Mouse (Mus musculus): Measurements from ENCODE around the gene Ctrb1. TPM values are rescaled to one million over a fixed set of nuclear protein-coding genes. Genes with fewer than 3 reads are reported as not detected.

The Ctrb1 gene
- polyA plus RNA-seq (2014; fragmentation: Nextera tagmentation; extraction: Ambion mirVana), result 387 TPM in 1 of 2 replicates, not detected in the other

GRCm38 (mm10) chr8:111690960-111691445, at the start of gene Ctrb1:
Gene Ctrb1 (minus strand): TSS chr8:111691010.
- ATAC-seq (replicated peaks; ENCODE audit: low FRiP score, low TSS enrichment, low read depth), result no peak
- Histone ChIP-seq H3K4me3 (ENCODE audit: low read depth, low read length) (no peak within 1 kb of the TSS), H3K4me2 (ENCODE audit: low read length) (no peak within 1 kb of the TSS), H3K9me3 (ENCODE audit: control insufficient read depth, low read length) (no peaks in the 10 kb centered on the region), H3K27me3 (replicated peaks; ENCODE audit: control insufficient read depth, insufficient read depth, low read length) (no peaks in the 10 kb centered on the region), H3K4me1 (replicated peaks; ENCODE audit: control insufficient read depth, insufficient read depth, low read length) (no peaks in the 10 kb centered on the region), H3K27ac (ENCODE audit: low read depth) (no peak within 1 kb of the TSS), H3K9ac (ENCODE audit: low read length) (no peak within 1 kb of the TSS), H3K36me3 (ENCODE audit: control insufficient read depth, insufficient read depth, low read length) (no peaks in the 10 kb centered on the region)
- 80% methylated on average over 2 of the region's 2 CpGs for whole genome bisulfite sequencing
- DNase-seq (ENCODE audit: low spot score), result no peak

DNA sequence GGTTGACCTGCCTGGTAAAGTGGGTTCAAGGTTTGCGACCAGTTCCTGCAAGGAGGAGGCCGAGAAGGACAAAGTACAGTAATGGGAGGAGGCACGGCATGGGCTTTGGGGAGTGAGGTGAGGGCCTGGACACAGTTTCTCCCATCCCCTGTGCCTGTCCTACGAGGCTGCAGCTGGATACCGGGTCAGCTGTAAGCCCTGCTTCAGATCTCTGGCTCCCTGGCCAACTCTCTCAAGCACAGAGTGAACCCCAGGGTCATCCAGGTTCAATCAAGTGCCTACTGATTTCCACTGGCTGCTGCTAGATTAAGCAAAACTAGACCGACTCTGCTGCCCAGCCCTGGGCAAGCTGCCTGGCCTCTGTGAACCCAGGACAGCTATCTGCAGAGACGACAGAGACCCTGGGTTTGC, 49.5 kb upstream of the Ctrb1 start:
- ATAC-seq (replicated peaks; ENCODE audit: low FRiP score, low TSS enrichment, low read depth), result no peak
- Histone ChIP-seq H3K27ac (ENCODE audit: low read depth) (no peak overlapping the region), H3K36me3 (ENCODE audit: control insufficient read depth, insufficient read depth, low read length) (0 out of 2 replicates have a peak, but pooled peaks cover 3% of the 10 kb centered on the region), H3K4me3 (ENCODE audit: low read depth, low read length) (no peak overlapping the region), H3K4me1 (replicated peaks; ENCODE audit: control insufficient read depth, insufficient read depth, low read length) (peaks cover 73% of the 10 kb centered on the region), H3K9ac (ENCODE audit: low read length) (no peak overlapping the region), H3K27me3 (replicated peaks; ENCODE audit: control insufficient read depth, insufficient read depth, low read length) (no peaks in the 10 kb centered on the region), H3K4me2 (ENCODE audit: low read length) (no peak overlapping the region), H3K9me3 (ENCODE audit: control insufficient read depth, low read length) (no peaks in the 10 kb centered on the region)
- no peak for DNase-seq (ENCODE audit: low spot score)
- 62% methylated on average over 7 of the region's 7 CpGs for WGBS

DNA sequence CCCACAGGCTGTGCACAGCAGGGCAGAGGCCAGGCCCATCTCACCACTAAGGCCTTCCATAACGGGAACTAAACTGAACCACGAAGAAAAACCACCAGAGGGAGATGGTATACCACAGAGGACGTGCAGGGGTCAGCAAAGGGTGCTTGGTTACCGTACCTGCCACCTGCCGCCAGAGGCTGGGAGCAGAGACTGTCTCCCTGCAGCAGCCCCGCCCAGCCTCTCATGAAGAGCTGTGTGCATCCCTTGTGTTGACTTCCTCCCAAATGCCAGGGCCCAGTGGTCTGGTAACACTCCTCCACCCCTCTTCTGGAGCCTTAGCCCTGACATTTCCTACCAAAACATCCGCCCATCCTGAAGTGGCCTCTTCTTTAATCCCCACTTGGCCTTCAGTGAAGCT, 48.8 kb upstream of the Ctrb1 start:
- DNase-seq (ENCODE audit: low spot score) (no peak), ATAC-seq (replicated peaks; ENCODE audit: low FRiP score, low TSS enrichment, low read depth) (no peak)
- Histone ChIP-seq H3K27ac (ENCODE audit: low read depth) (no peak overlapping the region), H3K4me2 (ENCODE audit: low read length) (no peak overlapping the region), H3K36me3 (ENCODE audit: control insufficient read depth, insufficient read depth, low read length) (0 out of 2 replicates have a peak, but pooled peaks cover 3% of the 10 kb centered on the region), H3K4me1 (replicated peaks; ENCODE audit: control insufficient read depth, insufficient read depth, low read length) (peaks cover 73% of the 10 kb centered on the region), H3K27me3 (replicated peaks; ENCODE audit: control insufficient read depth, insufficient read depth, low read length) (no peaks in the 10 kb centered on the region), H3K4me3 (ENCODE audit: low read depth, low read length) (no peak overlapping the region), H3K9ac (ENCODE audit: low read length) (no peak overlapping the region), H3K9me3 (ENCODE audit: control insufficient read depth, low read length) (no peaks in the 10 kb centered on the region)
- 48% methylated on average over 7 of the region's 7 CpGs for WGBS

GRCm38 (mm10) chr8:111738867-111739266, 48.1 kb upstream of the Ctrb1 start:
- DNase-seq (ENCODE audit: low spot score), result no peak
- Histone ChIP-seq H3K9ac (ENCODE audit: low read length) (no peak overlapping the region), H3K27me3 (replicated peaks; ENCODE audit: control insufficient read depth, insufficient read depth, low read length) (no peaks in the 10 kb centered on the region)

DNA sequence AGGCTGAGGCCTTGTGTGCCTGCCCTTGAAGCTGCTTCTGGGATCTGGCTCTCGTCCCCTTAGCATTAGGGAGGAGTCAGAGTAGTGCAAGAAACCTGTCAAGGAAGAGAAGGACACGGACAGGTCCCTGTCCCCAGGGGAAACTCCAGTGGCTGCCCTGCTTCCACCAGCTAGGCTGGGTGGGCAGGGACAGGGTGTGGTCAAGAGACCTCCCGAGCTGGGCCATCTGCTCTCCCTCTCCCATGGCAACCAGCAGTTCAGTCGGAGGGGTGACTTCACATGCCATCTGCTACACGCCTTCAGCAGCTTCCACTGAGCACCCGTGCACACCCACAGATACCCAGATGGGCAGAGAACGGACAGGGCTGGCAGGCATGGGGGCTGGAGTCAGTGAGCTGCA, 45.5 kb upstream of the Ctrb1 start:
- WGBS, result 32% methylated on average over 7 of the region's 7 CpGs
- Histone ChIP-seq H3K4me2 (ENCODE audit: low read length) (no peak overlapping the region), H3K27ac (ENCODE audit: low read depth) (peak overlapping the region; percentile 7; the same call in 1 of the 2 replicates), H3K9me3 (ENCODE audit: control insufficient read depth, low read length) (no peaks in the 10 kb centered on the region), H3K9ac (ENCODE audit: low read length) (no peak overlapping the region), H3K4me3 (ENCODE audit: low read depth, low read length) (no peak overlapping the region), H3K27me3 (replicated peaks; ENCODE audit: control insufficient read depth, insufficient read depth, low read length) (no peaks in the 10 kb centered on the region), H3K36me3 (ENCODE audit: control insufficient read depth, insufficient read depth, low read length) (0 out of 2 replicates have a peak, but pooled peaks cover 3% of the 10 kb centered on the region), H3K4me1 (replicated peaks; ENCODE audit: control insufficient read depth, insufficient read depth, low read length) (peaks cover 74% of the 10 kb centered on the region)
- no peak for DNase-seq (ENCODE audit: low spot score)
- ATAC-seq (replicated peaks; ENCODE audit: low FRiP score, low TSS enrichment, low read depth), result no peak

More at GRCm38 (mm10) chr8:111738867-111739266, 48.1 kb upstream of the Ctrb1 start:
- 77% methylated on average over 6 of the region's 6 CpGs for WGBS
- no peak for ATAC-seq (replicated peaks; ENCODE audit: low FRiP score, low TSS enrichment, low read depth)
- Histone ChIP-seq H3K4me1 (replicated peaks; ENCODE audit: control insufficient read depth, insufficient read depth, low read length) (peaks cover 73% of the 10 kb centered on the region), H3K9me3 (ENCODE audit: control insufficient read depth, low read length) (no peaks in the 10 kb centered on the region), H3K36me3 (ENCODE audit: control insufficient read depth, insufficient read depth, low read length) (0 out of 2 replicates have a peak, but pooled peaks cover 3% of the 10 kb centered on the region), H3K4me3 (ENCODE audit: low read depth, low read length) (no peak overlapping the region), H3K4me2 (ENCODE audit: low read length) (no peak overlapping the region), H3K27ac (ENCODE audit: low read depth) (no peak overlapping the region)

GRCm38 (mm10) chr8:111735791-111736190, 45.0 kb upstream of the Ctrb1 start:
- ATAC-seq (replicated peaks; ENCODE audit: low FRiP score, low TSS enrichment, low read depth), result no peak
- Histone ChIP-seq H3K9me3 (ENCODE audit: control insufficient read depth, low read length) (no peaks in the 10 kb centered on the region), H3K27ac (ENCODE audit: low read depth) (peak overlapping the region; percentile 86; the same call in 1 of the 2 replicates), H3K36me3 (ENCODE audit: control insufficient read depth, insufficient read depth, low read length) (0 out of 2 replicates have a peak, but pooled peaks cover 3% of the 10 kb centered on the region), H3K9ac (ENCODE audit: low read length) (no peak overlapping the region), H3K4me1 (replicated peaks; ENCODE audit: control insufficient read depth, insufficient read depth, low read length) (peaks cover 75% of the 10 kb centered on the region), H3K4me2 (ENCODE audit: low read length) (no peak overlapping the region; the same call in 1 of the 2 replicates), H3K27me3 (replicated peaks; ENCODE audit: control insufficient read depth, insufficient read depth, low read length) (no peaks in the 10 kb centered on the region), H3K4me3 (ENCODE audit: low read depth, low read length) (no peak overlapping the region)
- WGBS, result 70% methylated on average over 4 of the region's 4 CpGs
- no peak for DNase-seq (ENCODE audit: low spot score)

DNA sequence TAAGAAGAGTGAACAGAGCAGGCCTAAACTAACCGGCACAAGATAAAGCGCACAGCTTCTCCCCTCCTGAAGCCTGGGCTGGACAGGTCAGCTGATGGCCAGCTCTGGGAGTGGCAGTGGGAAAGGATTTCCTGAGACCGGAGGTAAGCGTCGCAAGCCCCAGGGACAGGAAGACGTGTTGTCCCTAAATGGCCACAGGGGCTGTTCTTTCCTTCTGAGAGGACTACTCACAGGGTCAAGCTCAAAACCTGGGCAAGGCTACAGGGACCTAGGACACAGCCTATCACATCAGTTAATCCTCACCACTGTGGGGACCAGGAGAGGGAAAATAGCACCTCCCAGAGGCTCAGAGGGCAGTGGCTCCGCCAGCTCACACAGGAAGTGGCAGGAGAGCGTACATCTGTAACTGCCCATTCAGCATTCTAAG, 44.5 kb upstream of the Ctrb1 start:
- no peaks in the 10 kb centered on the region for H3K27me3 ChIP-seq (replicated peaks; ENCODE audit: control insufficient read depth, insufficient read depth, low read length)
- no peak overlapping the region; the same call in 1 of the 2 replicates for H3K4me2 ChIP-seq (ENCODE audit: low read length)
- H3K9ac ChIP-seq (ENCODE audit: low read length), result no peak overlapping the region
- no peak for DNase-seq (ENCODE audit: low spot score)
- H3K4me3 ChIP-seq (ENCODE audit: low read depth, low read length), result no peak overlapping the region
- H3K36me3 ChIP-seq (ENCODE audit: control insufficient read depth, insufficient read depth, low read length), result 0 out of 2 replicates have a peak, but pooled peaks cover 3% of the 10 kb centered on the region
- H3K9me3 ChIP-seq (ENCODE audit: control insufficient read depth, low read length), result no peaks in the 10 kb centered on the region
- ATAC-seq (replicated peaks; ENCODE audit: low FRiP score, low TSS enrichment, low read depth), result no peak
- peaks cover 75% of the 10 kb centered on the region for H3K4me1 ChIP-seq (replicated peaks; ENCODE audit: control insufficient read depth, insufficient read depth, low read length)
- 0 out of 2 replicates have a peak overlapping the region, but pooled peaks have one; percentile 86 for H3K27ac ChIP-seq (ENCODE audit: low read depth)
- 50% methylated on average over 8 of the region's 8 CpGs for WGBS

- no peaks in the 10 kb centered on the region for H3K27me3 ChIP-seq (replicated peaks; ENCODE audit: control insufficient read depth, insufficient read depth, low read length)
Measured at GRCm38 (mm10) chr8:111734244-111734960, 43.6 kb upstream of the Ctrb1 start.

More at GRCm38 (mm10) chr8:111734244-111734960, 43.6 kb upstream of the Ctrb1 start:
- H3K4me3 ChIP-seq (ENCODE audit: low read depth, low read length), result no peak overlapping the region
- H3K9ac ChIP-seq (ENCODE audit: low read length), result no peak overlapping the region; the same call in 1 of the 2 replicates
- DNase-seq (ENCODE audit: low spot score), result no peak
- no peak for ATAC-seq (replicated peaks; ENCODE audit: low FRiP score, low TSS enrichment, low read depth)
- H3K4me2 ChIP-seq (ENCODE audit: low read length), result peak overlapping the region; percentile 22
- 0 out of 2 replicates have a peak, but pooled peaks cover 3% of the 10 kb centered on the region for H3K36me3 ChIP-seq (ENCODE audit: control insufficient read depth, insufficient read depth, low read length)
- peak overlapping the region; percentile 86; the same call in 1 of the 2 replicates for H3K27ac ChIP-seq (ENCODE audit: low read depth)
- no peaks in the 10 kb centered on the region for H3K9me3 ChIP-seq (ENCODE audit: control insufficient read depth, low read length)
- 44% methylated on average over 6 of the region's 6 CpGs for WGBS
- H3K4me1 ChIP-seq (replicated peaks; ENCODE audit: control insufficient read depth, insufficient read depth, low read length), result peaks cover 74% of the 10 kb centered on the region
